Mouse (Mus musculus) small intestine, adult 2 months (tissue): ENCODE measurements around the gene Gm14444.
"Not testable (repeated sequence)": the region's sequence is repeated elsewhere in the genome, so short reads cannot be mapped to it uniquely, and the experiment has no call there.

Experiments
- CTCF ChIP-seq: fragments of 200-500 bp; IDR thresholded peaks from 2 replicates; pipeline ENCODE4 v1.5.1; 2012; ENCODE audit warnings: low read depth, mild to moderate bottlenecking, control low read depth, inconsistent platforms, low read length, moderate library complexity, mixed read lengths; ENCODE audit not compliant: insufficient replicate concordance, insufficient read length; ENCODE audit errors: extremely low read depth
- POLR2A ChIP-seq: fragments of 200-500 bp; IDR thresholded peaks from 2 replicates; pipeline ENCODE4 v1.6.1; 2012; ENCODE audit warnings: low read depth, mild to moderate bottlenecking, control low read depth, inconsistent platforms, low read length, moderate library complexity

- not testable (repeated sequence) for TF ChIP-seq CTCF, POLR2A
Observed at GRCm38 (mm10) chr2:175044268-175044667, 34.2 kb downstream of the Gm14444 start.
